Mouse (Mus musculus) megakaryocyte, embryonic 14.5 days (primary cell): ENCODE measurements around the gene Perm1.

Source experiments
- FLI1 ChIP-seq: IDR thresholded peaks from 2 replicates; pipeline ENCODE4 v1.6.1; 2012; ENCODE audit warnings: low read length, inconsistent platforms, mixed read lengths
- GATA1 ChIP-seq: IDR thresholded peaks from 3 replicates; pipeline ENCODE4 v1.6.1; 2012; ENCODE audit warnings: mixed read lengths, low read length, inconsistent platforms, borderline replicate concordance

GRCm38 (mm10) chr4:156195927-156196870 is 19.5 kb upstream of the Perm1 start:
- TF ChIP-seq GATA1 (no peak), FLI1 (no peak)
